Mouse (Mus musculus) layer of hippocampus, adult 9-11 months (tissue): ENCODE measurements at regions not wholly inside any gene's neighbourhood (a gene's known extent, or its start where the extent isn't known, plus 50 kb on each side); places are given as distances from the start of the nearest gene placed in this dataset.
"Not testable (repeated sequence)": the region's sequence is repeated elsewhere in the genome, so short reads cannot be mapped to it uniquely, and the experiment has no call there.

Experiments used
- DNase-seq: peaks from one replicate; pipeline ENCODE4 v3.0.0; 2022

DNA sequence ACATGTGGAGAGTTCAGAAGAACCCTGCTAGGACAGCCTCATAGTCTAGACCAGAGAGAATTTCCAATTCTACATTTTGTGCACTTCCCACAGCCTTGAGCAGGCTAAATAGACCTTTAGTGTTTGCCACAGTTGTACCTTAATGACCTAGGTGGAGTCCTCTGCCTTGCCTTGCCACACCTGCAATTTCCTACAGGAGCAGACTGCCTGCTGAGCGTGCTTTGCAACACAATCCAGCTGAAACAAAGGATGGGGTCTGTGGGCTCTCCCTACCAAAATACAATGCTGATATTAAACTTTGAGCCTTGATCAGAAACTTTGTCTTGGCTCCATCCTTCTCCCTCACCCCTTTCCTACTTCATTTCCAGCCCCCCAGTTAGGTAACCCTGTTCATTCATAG lies 326.0 kb upstream of the Snx7 start:
- DNase-seq: no peak

- no peak for DNase-seq
Observed at GRCm38 (mm10) chr3:118189382-118189781, 320.6 kb upstream of the Snx7 start.

DNA sequence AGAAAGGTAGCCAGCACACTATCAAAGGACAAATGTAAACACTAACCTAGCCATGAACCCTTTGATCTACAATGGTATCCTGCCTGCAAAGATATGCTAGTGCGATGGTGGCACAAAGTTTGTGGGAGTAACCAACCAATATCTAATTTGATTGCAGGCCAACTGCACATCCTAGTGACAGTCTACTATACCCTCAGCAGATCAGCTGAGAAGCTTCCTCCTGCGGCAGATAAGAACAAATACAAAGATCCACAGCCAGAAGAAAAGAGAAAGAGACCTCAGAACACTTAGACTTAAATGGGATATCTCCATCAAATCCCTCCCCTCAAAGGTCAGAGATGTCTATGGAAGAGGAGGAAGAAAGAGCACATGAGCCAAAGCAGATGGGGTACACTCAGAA lies 308.7 kb upstream of the Snx7 start:
- DNase-seq: no peak

- DNase-seq: no peak
Observed at GRCm38 (mm10) chr3:118162916-118163315, 294.2 kb upstream of the Snx7 start.

GRCm38 (mm10) chr3:118144788-118145187 lies 276.1 kb upstream of the Snx7 start:
- no peak for DNase-seq

DNA sequence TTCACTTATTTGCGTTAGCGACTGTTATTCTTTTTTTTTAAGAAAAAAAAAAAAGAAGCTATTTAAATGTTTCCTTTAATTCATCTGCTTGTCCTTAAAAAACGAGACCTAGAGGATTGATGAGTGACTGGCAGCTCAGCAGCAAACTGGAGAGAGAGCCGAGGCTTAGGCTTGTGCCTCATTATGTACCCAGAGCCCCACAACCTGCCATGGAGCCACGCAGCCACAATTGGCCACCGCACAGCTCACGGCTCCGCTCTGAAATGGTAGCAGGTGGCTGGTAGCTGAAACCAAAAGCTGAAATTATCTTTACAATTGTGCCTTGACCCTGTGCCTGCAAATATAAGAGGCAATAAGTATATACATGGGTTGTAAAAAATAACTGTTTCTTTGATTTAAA lies 273.0 kb upstream of the Snx7 start:
- DNase-seq: no peak

GRCm38 (mm10) chr3:118140108-118140507 lies 271.4 kb upstream of the Snx7 start:
- no peak for DNase-seq

DNA sequence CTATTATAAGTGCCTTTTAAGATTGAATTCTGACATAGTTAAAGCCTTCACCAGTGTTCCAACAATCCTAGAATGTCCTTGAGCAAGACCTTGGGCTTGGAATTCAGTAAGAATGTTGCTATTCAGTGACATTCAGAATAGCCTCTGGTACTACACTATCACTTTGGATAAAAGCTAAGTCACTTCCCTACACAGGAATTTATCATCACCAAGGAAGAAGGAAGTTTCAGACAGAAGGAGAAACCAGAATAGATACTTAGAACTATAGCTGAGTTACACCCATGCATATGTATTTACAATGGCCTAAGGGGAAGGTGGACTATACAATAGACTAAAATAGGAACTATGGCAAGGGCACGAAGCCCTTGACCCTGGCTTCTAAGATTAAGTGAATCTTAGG lies 259.6 kb upstream of the Snx7 start:
- not testable (repeated sequence) for DNase-seq

- no peak for DNase-seq
Observed at GRCm38 (mm10) chr3:118102635-118103034, 233.9 kb upstream of the Snx7 start.

GRCm38 (mm10) chr3:118084508-118084907 lies 215.8 kb upstream of the Snx7 start:
- no peak for DNase-seq

DNA sequence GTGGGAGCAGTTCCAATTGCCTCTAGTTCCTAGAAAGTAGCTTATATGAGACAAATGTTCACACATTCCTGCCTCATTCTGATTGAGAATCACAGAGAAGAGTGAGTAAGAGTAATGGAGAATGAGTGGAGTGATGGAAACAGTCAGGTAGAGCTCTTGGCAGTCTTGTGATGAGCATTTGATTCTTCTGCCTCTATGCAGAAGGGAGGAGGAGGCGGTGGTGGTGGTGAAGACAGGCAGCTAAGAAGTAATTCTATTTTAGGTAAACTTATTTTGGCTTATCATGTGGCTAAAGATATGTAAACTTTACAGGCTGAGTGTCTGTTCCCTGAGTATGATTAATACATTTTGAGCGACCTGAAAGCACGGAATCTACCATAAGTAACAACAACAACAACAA lies 203.6 kb upstream of the Snx7 start:
- no peak for DNase-seq

- DNase-seq: no peak
Observed at GRCm38 (mm10) chr3:118070129-118070528, 201.4 kb upstream of the Snx7 start.

- DNase-seq: peak; percentile 15
Observed at GRCm38 (mm10) chr3:118063679-118064078, 194.9 kb upstream of the Snx7 start.

DNA sequence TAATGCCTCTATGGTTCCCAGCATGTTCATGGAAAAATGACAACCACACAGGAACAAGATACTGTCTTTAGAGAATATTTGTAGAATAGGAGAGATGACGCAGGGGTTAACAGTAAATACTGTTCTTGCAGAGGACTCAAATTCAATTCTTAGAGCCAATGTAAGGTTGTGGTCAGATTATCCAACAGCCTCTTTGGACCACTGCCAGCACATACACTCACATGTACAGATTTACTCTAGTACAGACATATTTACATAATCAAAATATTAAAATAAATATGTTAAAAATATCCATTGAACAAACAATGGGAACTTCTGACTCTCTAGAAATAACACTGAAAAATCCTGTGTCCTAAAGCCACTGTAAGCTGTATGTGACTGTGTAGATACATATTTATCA lies 193.8 kb upstream of the Snx7 start:
- DNase-seq: no peak

GRCm38 (mm10) chr3:118047016-118047415 lies 178.3 kb upstream of the Snx7 start:
- no peak for DNase-seq

GRCm38 (mm10) chr3:118046536-118046935 lies 177.8 kb upstream of the Snx7 start:
- no peak for DNase-seq

DNA sequence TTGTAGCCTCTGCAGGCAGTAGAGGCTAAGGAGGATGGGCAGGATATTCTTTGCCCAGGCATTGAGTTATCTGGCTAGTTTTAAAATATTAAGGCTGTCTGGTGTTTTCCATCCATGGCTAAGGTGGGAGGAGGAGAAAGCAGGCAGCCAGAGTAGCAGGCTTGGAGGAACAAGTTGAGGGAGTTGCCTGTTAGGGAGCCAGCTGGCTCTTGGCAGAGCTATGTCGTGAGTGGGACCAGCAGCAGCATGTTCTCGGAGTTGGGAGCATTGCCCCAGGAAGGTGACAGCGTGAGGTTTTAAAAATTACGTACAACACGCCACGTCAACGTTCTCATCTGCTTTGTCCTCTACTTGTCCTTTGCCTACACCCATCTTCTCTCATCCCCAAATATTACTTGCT lies 167.8 kb upstream of the Snx7 start:
- DNase-seq: peak; percentile 52

DNA sequence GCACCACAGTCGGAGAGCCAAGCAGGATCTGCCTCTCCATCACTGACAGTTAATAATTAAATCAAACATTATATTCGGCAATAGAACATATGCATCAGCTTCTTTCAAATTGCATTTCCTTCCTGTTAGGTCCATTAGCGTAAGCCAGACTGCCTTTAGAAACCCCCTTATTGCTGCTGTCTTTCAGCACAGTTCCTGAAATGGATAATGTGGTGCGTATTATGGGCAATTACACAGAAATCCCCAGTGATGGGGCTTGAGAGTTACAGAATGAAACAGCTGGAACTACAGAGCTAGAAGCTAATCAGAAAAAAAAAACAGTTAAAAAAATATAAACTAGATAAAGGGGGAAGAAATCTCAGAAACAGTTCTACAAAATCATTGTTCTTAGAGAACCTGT lies 126.7 kb upstream of the Snx7 start:
- no peak for DNase-seq

DNA sequence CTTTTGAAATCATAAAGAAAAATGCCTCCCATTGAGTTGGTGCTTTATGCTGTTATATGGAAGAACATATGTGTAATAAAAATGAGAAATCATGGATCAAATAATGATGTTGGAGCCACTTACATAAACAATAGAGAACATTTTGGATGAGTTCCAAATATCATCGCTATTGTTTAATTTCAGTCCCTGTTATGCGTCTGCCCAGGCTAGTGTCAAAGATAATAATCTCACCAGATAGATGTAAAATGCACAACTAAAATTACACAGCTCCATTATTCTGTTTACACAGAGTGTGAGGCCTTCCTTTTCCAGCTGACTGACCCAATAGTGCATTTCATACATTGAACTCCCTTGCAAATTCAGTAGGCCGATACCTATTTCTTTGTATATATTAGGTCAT lies 125.4 kb upstream of the Snx7 start:
- DNase-seq: no peak

DNA sequence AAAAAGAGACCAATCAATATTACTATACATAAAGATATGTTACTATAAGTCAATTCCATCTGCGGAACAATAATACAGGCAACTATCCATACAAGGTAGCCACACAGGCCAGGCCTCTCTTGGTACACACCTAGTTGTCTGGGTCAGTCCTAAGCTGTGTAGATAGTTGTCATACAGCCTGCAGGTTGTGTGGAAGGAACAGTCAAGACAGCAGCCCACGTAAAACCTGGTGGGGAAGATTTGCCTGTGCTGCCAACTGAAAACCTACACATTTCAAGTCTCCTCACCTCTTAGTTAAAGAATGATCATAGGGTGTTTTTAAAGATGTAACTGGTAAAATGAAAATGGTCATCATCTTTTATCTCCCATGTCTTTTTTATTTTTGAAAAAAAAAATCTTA lies 121.8 kb upstream of the Snx7 start:
- no peak for DNase-seq

DNA sequence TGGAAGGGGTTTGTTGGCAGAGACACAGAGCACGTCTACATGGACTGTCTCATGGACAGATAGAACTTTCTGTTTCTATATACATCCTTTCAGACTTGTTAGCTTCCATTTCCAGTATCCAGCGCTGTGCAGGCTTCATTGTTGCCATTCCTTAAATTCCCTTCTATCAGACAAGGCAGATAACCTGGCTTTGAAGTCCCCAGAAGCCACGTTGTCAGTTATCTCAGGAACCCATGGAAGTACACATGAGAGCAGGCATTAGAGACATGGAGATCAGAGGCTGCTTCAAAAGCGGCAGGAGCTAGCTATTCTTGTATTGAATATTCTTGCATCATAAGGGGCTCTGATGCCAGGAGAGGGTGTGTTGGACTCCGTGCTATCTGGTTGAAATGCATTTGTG lies 119.7 kb upstream of the Snx7 start:
- no peak for DNase-seq

GRCm38 (mm10) chr3:117975638-117976037 lies 106.9 kb upstream of the Snx7 start:
- DNase-seq: no peak

GRCm38 (mm10) chr3:117968805-117969204 lies 100.1 kb upstream of the Snx7 start:
- DNase-seq: no peak

DNA sequence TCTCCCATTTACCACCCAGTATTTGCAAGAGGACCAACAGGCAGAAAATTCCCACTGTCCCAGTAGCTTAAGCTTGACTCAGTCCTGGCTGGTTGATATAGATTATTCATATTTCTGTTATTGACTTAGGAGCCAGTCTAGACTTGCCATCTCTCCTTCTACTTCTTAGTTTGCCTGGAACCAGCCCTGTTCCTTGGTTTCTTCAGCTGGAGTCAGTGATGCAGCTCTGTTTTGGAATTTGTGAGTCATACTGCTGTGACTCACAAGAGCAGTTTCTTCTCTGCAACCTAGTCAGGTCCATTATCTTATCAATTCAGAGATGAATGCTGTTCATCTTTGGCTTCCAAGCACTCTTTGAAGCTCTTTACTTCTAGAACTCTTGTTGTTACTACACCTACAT lies 69.7 kb upstream of the Snx7 start:
- DNase-seq: no peak

GRCm38 (mm10) chr3:117927527-117927926 lies 58.8 kb upstream of the Snx7 start:
- DNase-seq: no peak
